Mouse (Mus musculus): ENCODE results near the gene Hmgcs2. TPM values are rescaled to one million over a fixed set of nuclear protein-coding genes. Genes with fewer than 3 reads are reported as not detected.

Gene Hmgcs2
- total RNA-seq (2021): 10 to 100 TPM in 1 of 2 experiments, 1 to 10 TPM in 1; 9.6 to 10.4 TPM

DNA sequence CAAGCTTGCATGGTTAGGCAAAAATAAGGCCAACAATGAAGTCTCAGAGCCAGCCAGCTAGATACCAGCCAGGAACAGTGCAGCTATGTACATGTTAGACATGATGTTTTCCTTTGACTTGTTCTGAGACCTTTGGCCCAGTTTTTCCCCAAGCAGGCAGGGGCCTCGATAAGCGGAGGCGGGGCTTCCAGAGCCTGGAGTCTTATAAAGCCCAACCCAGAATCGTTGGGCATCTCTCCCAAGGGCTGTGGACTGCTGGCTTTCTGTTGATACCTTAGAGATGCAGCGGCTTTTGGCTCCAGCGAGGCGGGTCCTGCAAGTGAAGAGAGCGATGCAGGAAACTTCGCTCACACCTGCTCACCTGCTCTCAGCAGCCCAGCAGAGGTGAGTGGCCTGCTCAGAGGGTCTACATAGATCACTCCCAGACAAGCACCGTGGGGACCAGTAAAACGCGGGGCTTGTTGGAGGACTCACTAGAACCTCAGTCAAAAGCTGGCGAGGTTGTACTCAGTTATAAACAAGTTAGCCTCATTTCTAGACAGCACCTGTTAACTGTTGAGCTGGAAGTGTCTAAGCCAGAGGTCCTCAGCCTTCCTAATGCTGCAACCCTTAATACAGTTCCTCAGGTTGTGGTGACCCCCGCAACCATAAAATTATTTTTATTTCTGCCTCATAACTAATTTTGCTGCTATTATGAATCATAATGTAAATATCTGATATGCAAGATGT, at the start of gene Hmgcs2:
Gene Hmgcs2, plus strand, starts transcription at position 232 of the 729 bp plus-strand sequence.
- no peak for DNase-seq (ENCODE audit: extremely low spot score in 1 of 2, low spot score in 1 of 2)

DNA sequence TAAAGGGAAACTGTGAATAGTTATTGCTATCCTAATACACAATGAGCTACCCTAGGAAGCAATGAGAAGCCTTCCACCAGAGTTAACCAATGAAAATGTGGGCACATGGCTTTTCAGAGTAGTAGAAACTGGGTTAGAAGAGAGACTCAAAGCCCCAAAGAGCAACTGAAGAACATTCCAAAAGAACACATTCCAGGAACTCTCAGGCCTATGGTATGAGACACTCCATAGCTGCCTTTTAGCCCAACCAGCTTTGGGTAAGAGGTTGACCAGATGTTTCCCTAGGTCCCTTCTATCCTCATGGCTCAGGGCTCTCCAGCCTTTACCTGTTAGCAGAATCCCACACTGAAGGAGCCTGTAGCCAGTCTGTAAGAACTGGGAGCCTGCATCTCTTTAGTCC, 46.7 kb upstream of the Hmgcs2 start:
- DNase-seq (ENCODE audit: extremely low spot score in 1 of 2, low spot score in 1 of 2): no peak

DNA sequence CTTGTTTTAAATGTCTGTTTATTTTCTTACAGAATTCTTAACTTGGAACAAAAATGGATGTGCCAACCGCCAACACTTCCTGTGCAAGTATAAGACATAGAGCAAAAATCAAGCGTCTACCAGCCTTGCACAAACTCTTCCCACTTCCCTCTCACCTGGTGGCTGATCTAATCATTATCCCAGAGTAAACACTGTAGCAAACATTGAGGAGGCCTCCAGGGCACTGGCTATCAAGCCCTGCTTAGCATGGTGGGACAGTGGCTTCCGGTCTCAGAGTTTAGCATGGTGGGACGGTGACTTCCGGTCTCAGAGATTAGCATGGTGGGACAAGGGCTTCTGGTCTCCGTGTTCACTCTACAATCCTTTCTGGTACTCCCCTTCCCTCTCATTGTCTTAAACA, 44.0 kb upstream of the Hmgcs2 start:
- no peak for DNase-seq (ENCODE audit: extremely low spot score in 1 of 2, low spot score in 1 of 2)

DNA sequence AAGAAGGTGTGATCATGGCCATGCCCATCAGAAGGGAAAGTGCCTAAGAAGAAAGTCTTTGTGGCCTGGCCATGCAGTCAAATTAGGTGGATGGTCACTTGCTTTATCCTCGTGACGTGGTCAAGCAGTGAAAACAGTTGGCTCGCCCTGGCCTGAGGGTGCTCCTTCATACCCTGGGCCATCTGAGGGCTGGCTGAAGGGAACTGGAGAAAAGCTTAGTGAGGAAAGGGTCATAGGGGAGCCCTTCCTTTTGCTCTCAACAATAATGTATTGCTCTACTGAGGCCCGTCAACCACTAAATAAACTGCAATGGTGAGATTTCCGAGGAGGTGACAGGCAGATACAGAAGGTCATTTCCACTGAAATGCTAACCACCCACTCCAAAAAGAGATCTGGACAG, 43.0 kb upstream of the Hmgcs2 start:
- no peak for DNase-seq (ENCODE audit: extremely low spot score in 1 of 2, low spot score in 1 of 2)

DNA sequence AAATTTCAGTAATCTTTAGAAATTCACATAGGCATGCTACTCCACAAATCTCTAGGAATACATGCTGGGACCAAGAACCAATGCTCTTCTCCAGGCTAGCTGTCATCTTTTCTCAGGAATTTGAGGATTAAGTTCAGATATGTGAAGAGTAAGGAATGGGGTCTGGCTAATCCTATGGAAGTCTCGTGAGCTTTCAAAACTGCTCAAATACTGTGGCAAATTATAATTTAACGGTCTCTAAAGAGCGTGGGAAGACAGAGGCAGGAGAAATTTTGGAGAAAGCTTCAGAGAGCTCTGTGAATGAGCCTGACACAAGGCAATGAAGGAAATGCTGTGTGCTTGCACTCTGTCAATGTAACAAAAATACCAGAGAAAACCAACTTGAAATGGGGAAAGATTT, 42.1 kb upstream of the Hmgcs2 start:
- no peak for DNase-seq (ENCODE audit: extremely low spot score in 1 of 2, low spot score in 1 of 2)

DNA sequence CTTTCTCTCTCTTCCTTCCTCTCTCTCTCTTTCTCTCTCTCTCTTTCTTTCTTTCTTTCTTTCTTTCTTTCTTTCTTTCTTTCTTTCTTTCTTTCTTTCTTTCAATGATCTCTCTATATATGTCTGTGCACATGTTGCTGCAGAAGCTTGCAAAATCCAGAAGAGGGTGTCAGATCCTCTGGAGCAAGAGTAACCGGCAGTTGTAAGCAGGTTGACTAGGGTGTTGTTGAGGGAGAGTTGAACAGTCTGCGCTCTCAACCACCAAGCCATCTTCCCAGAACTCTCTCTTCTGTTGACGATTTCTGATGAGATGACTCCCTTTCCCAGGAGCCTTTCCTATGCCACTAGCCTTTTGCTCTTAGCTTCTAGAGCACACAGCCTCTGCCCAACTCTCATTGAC, 38.2 kb upstream of the Hmgcs2 start:
- DNase-seq (ENCODE audit: extremely low spot score in 1 of 2, low spot score in 1 of 2): no peak

DNA sequence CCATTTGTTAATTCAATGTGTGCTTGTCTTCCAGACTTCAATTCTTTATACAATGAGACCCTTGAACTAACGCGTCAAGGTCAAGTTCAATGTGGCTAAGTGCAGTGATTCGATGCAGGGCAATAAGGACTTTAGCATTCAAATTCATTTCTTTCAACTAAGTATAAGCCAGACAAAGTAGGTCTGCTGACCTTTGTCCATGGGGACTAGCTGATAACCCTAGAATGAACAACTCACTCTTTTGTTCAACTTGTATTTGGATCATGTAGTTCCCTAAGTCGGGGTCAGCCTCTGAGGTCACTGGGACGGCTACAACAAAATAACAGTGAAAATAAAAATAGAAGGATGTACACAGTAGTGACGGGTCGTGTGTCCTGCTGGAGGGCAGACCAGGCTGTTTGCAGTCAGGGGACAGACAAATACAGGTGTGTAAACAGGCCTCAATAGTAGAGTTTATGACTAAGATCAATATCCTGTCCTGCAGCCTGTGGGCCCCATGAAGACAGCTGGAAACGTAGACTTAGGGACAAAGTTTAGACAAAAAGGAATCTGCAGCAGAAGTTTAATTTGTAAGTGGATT, 37.7 kb upstream of the Hmgcs2 start:
- no peak for DNase-seq (ENCODE audit: extremely low spot score in 1 of 2, low spot score in 1 of 2)

- DNase-seq (ENCODE audit: extremely low spot score in 1 of 2, low spot score in 1 of 2): no peak
Observed at GRCm38 (mm10) chr3:98245892-98246291, 34.3 kb upstream of the Hmgcs2 start.

DNA sequence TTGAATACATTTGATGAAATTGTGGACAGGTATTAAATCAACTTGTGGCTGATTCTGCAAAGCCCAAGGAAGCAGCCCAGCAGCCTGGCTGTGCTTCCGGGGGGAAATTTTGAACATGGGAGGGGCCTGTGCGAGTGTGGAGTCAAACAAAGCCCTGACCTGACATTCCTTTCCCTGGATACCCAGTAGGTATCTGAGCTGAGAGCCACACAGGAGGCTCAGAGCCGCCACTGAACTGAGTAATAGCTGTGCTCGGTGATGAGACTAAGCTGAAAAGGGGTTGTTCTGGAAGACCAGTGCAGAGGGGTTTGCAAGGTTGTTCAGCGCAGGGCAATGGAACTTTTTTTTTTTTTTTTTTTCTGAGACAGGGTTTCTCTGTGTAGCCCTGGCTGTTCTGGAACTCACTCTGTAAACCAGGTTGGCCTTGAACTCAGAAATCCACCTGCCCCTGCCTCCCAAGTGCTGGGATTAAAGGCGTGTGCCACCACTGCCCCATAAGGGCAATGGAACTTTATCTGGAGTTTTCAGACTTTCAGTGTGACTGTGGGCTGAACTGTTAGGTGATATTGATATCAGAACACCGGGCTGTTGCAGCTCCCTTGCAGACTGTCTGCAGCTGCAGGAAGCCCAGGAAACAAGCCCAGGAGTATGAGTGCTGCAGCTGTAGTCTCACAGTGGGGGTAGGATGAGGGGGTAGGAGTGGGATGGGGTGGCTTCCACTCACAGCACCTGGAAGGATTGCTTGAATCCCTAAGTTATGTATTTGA, 33.1 kb upstream of the Hmgcs2 start:
- no peak for DNase-seq (ENCODE audit: extremely low spot score in 1 of 2, low spot score in 1 of 2)

GRCm38 (mm10) chr3:98249378-98249777, 30.9 kb upstream of the Hmgcs2 start:
- no peak for DNase-seq (ENCODE audit: extremely low spot score in 1 of 2, low spot score in 1 of 2)

DNA sequence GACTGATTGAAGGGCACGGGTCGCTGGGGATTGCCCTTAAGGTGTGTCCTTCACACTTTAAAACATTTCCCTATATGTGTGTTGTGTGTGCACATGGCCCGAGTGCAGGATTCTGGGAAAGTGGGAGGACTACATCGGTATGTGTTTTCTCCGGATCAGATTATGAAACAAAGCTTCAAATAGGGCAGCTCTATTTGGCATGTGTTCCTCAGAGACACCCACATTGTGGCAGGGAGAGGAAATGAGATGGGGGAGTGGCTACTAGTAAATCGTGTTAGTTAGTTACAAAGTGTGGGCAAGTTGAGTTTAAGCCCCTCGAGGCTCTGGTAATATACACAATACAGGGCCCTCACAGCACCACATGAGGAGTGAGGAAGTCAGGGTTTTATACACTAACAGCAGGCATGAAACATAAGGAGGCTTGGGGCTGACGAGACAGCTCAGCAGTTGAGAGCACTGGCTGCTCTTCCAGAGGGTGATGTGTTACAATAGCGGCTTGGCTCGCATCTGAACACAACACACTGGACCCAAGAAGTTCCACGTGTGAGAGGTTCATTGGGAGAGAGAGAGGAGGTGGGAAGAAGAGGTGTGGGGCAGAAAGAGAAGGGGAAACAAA, 30.3 kb upstream of the Hmgcs2 start:
- DNase-seq (ENCODE audit: extremely low spot score in 1 of 2, low spot score in 1 of 2): no peak

- no peak for DNase-seq (ENCODE audit: extremely low spot score in 1 of 2, low spot score in 1 of 2)
Observed at GRCm38 (mm10) chr3:98254059-98254458, 26.2 kb upstream of the Hmgcs2 start.

DNA sequence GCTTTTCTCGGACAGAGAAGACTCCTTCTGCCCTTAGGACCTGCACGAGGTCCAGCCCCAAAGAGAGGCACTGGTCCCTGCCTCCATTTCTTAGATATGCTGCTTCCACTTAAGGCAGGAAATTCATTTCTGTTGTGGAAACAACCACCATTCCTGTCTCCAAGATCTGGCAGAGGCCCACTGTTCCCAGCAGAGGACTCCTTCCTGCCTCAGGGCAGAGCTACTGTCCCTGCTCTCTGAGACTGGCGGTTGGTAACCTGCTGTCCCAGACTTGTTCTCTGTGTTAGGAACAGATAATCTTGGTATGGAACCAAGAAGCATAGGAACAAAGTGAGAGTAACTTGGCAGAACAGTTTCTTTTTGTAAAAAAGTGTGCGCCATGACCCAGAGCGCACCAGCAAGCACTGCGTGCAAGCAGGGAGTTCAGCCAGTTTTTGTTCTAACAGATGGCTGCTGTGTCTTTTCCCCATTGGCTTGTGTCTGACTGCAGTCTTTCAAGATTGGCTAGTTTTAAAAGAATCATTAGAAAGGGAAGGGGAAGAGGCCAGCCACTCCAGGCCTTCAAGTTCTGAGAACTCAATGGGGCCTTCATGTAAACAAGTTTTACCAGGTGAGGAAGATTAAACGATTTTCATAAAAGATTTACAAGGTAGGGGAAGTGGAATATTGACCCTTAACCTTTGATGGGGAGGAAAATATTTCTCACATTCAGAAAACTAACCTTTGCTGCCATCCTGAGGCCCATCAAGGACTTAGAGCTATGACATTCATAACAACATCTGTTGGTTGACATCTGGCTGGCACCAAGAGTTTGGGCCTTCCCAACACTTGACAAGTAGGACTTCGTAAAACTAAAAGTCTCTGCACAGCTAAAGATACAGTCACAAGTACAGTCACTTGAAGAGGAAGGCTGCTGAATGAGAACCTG, 25.3 kb upstream of the Hmgcs2 start:
- no peak for DNase-seq (ENCODE audit: extremely low spot score in 1 of 2, low spot score in 1 of 2)

DNA sequence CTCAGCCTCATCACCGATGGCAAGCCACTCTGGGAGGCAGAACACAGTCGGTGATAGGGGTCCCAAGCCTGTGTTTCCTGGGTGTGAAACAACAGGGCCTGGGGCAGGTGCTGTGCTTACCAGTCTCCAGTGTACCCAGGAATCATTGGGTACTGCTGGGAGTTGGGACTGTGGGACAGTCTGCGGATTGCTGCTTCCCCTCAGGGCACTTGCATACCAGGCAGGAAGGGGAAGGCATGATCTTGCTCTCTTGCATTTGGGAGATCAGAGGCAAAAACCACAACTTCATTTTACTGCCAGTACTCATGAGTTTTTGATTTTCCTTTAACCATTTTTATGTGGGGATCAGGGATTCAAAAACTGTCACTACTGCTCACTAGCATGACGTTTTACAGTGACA, 21.5 kb upstream of the Hmgcs2 start:
- DNase-seq (ENCODE audit: extremely low spot score in 1 of 2, low spot score in 1 of 2): no peak

GRCm38 (mm10) chr3:98259271-98259751, 20.9 kb upstream of the Hmgcs2 start:
- peak in 1 of 2 experiments; percentile 40 for DNase-seq (ENCODE audit: extremely low spot score in 1 of 2, low spot score in 1 of 2)

- DNase-seq (ENCODE audit: extremely low spot score in 1 of 2, low spot score in 1 of 2): no peak
Observed at GRCm38 (mm10) chr3:98260534-98260933, 19.7 kb upstream of the Hmgcs2 start.

DNA sequence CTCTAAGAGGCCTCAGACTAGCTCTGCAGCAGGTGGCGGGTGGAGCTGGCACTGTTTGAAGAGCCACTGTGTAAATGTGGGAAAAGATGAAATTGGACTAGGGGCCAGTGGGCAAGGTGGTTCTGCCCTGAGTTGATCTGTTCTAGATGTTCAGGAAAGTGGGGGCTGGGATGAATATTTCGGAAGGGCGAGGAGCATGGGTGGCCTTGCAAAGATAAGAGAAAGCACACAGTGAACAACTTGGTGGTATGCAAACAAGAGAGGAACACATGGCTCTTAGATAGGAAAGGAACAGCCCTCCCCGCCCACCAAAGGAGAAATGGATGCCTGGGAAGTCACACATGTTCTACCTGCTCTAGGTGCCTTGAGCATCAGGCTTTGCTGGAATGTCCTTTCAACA, 18.8 kb upstream of the Hmgcs2 start:
- no peak for DNase-seq (ENCODE audit: extremely low spot score in 1 of 2, low spot score in 1 of 2)

DNA sequence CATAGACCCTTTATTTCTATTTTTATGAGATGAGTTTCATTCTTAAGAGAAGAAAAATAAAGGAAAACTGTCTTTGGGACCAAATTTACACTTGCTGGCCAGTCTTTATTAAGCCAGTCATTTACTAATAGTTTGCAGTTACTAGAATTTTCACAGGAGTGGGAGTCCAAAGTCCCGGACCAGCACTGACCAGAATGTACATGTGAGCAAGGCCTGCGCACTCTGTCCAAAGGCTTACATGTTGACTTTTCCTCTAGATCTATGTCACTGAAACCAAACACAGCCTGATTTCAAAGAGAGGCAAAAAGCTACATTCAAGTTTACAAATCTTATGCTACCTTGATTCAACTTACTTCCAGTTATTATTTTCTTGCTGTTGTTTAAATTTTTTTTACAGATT, 18.1 kb upstream of the Hmgcs2 start:
- no peak for DNase-seq (ENCODE audit: extremely low spot score in 1 of 2, low spot score in 1 of 2)

DNA sequence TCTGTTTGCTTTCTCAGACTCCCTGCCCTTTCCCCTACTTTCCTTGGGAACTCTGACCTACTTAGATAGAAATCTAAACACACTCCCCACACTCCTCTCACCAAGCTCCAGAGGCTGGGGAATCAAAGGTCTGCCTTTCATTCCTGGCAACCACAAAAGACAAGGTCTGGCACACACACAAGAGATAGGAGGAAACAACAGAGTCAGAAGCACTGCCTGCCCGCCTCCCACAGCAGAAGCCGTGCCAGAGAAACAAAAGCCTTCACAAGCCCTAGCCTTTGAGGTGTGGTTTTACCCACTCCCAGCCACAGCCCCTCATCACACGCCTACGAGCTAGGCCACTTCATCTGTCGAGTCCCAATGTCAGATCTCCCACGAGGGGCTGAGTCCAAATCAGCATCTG, 13.0 kb upstream of the Hmgcs2 start:
- no peak for DNase-seq (ENCODE audit: extremely low spot score in 1 of 2, low spot score in 1 of 2)

Measured in layer of hippocampus, postnatal 25 days (tissue).